Mouse (Mus musculus) midbrain, embryonic 10.5 days (tissue): ENCODE data around the gene Wfikkn2. TPM values are rescaled to one million over a fixed set of nuclear protein-coding genes. Genes with fewer than 3 reads are reported as not detected.

ENCODE experiments used
- DNase-seq: peaks from one replicate; pipeline ENCODE4 v3.0.0-alpha.2; 2017; ENCODE audit warnings: low spot score
- H3K27ac ChIP-seq: fragments of 300-500 bp; sonication (generic); replicated peaks from 2 replicates; pipeline ENCODE4 v1.5.1; 2016; ENCODE audit warnings: mild to moderate bottlenecking
- H3K27me3 ChIP-seq: fragments of 300-500 bp; sonication (generic); 2 replicates; pipeline ENCODE4 v1.6.1; 2016; ENCODE audit warnings: low read depth, mild to moderate bottlenecking; ENCODE audit not compliant: poor library complexity, severe bottlenecking
- H3K36me3 ChIP-seq: fragments of 300-500 bp; sonication (generic); 2 replicates; pipeline ENCODE4 v1.6.1; 2016; ENCODE audit warnings: mild to moderate bottlenecking, moderate library complexity
- H3K4me1 ChIP-seq: fragments of 300-500 bp; sonication (generic); 2 replicates; pipeline ENCODE4 v1.6.1; 2016
- H3K4me3 ChIP-seq: fragments of 300-500 bp; sonication (generic); 2 replicates; pipeline ENCODE4 v1.5.1; 2016; ENCODE audit warnings: mild to moderate bottlenecking, moderate library complexity
- H3K9me3 ChIP-seq: fragments of 300-500 bp; sonication (generic); replicated peaks from 2 replicates; pipeline ENCODE4 v1.6.1; 2016; ENCODE audit warnings: mild to moderate bottlenecking
- WGBS: fragments of 180-500 bp; shearing (Covaris S2); methylation state at CpG from one replicate; pipeline ENCODE4 v1.1.7; 2016; 5-methylcytosine and 5-hydroxymethylcytosine counted together
- polyA plus RNA-seq: library from polyadenylated mRNA; unstranded; fragments of >200 nt; fragmentation: Nextera tagmentation; extraction: Ambion mirVana; gene quantifications from 2 replicates; pipeline ENCODE4 v1.2.1, GENCODE M21; 2016

The Wfikkn2 gene
- polyA plus RNA-seq, 1 experiment from 2014 or later: 0.27 TPM

DNA sequence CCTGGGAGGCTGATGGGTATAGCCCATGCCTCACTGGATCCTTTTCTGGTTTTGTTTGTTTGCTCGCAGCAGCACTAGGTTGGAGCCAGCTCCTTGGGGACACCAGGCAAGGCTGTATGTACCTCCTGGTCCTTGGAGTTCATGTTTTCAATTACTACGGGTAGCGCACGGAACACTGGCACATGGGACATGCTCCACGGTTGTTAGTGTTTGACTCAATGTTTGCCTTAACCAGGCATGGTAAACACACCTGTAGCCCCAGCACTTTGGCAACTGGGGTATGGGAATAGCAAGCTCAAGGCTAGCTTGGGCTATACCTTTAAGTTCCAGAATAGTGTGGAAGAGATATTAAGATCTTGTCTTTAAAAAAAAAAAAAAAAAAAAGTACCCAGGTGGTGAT is 55.1 kb downstream of the Wfikkn2 start:
- DNase-seq: no peak
- WGBS: 88% methylated on average over 5 of the region's 5 CpGs
- H3K27me3 ChIP-seq: no peaks in the 10 kb centered on the region

DNA sequence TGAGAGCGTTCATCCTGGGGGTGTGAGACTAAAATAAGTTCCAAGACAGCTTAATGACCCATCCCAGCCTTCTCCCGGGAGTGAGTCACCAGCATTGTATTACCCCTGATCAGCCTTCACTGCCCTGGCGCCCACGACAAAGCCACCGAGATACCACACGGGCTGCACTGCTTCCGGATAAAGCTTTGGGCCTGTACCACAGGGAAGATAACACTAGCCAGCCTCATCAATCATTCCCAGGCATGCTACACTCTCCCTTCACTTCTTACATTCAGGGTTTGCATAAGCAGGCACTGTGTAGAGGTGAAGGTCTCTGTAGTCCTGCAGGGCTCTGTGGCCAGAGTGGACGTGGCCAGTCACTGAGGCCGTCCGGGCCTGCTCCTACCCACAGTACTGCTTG is 56.2 kb downstream of the Wfikkn2 start:
- DNase-seq: no peak
- peaks cover 14% of the 10 kb centered on the region for H3K4me1 ChIP-seq
- H3K4me3 ChIP-seq: no peak overlapping the region
- H3K36me3 ChIP-seq: no peaks in the 10 kb centered on the region
- no peaks in the 10 kb centered on the region for H3K27me3 ChIP-seq
- no peak overlapping the region for H3K27ac ChIP-seq
- 86% methylated on average over 10 of the region's 10 CpGs for WGBS
- H3K9me3 ChIP-seq: no peaks in the 10 kb centered on the region

More for the DNA sequence above, 55.1 kb downstream of the Wfikkn2 start:
- Histone ChIP-seq H3K36me3 (no peaks in the 10 kb centered on the region), H3K9me3 (no peaks in the 10 kb centered on the region), H3K27ac (peak overlapping the region; percentile 52; the same call in 1 of the 2 replicates), H3K4me1 (peaks cover 17% of the 10 kb centered on the region), H3K4me3 (no peak overlapping the region)

Other genes starting within 250 kb of the Wfikkn2 start
- 61.9 and 81.6 TPM in 2 replicates for gene Spag9, start 249.9 kb downstream of the Wfikkn2 start, polyA plus RNA-seq
- 18.4 and 21.6 TPM in 2 replicates for gene Tob1, start 34.6 kb downstream of the Wfikkn2 start, polyA plus RNA-seq
- gene Gm21885, start 35.9 kb upstream of the Wfikkn2 start, polyA plus RNA-seq: not detected in 2 replicates
- 105 and 109 TPM in 2 replicates for gene Luc7l3, start 76.0 kb upstream of the Wfikkn2 start, polyA plus RNA-seq
- gene Ankrd40, start 82.0 kb upstream of the Wfikkn2 start, polyA plus RNA-seq: 11.1 and 12.9 TPM in 2 replicates
- 0.37 and 0.42 TPM in 2 replicates for gene Abcc3, start 147.0 kb upstream of the Wfikkn2 start, polyA plus RNA-seq
- 8.1 and 9.1 TPM in 2 replicates for gene Cacna1g, start 228.2 kb upstream of the Wfikkn2 start, polyA plus RNA-seq
- gene Spata20, start 240.2 kb upstream of the Wfikkn2 start, polyA plus RNA-seq: 0.12 TPM in 1 of 2 replicates, not detected in the other